Mouse (Mus musculus) C2C12 (cell line): ENCODE measurements around the gene 1700025G04Rik.

Source experiments
- CEBPB ChIP-seq: IDR thresholded peaks from one replicate; pipeline ENCODE4 v1.6.1; 2011; ENCODE audit warnings: low read depth, mild to moderate bottlenecking, control low read depth, moderate library complexity
- CTCF ChIP-seq: IDR thresholded peaks from one replicate; pipeline ENCODE4 v1.5.1; 2011; ENCODE audit not compliant: control insufficient read depth, insufficient read depth, insufficient read length
- MAX ChIP-seq: IDR thresholded peaks from one replicate; pipeline ENCODE4 v1.6.1; 2011; ENCODE audit warnings: mild to moderate bottlenecking, control low read depth
- MYOG ChIP-seq: IDR thresholded peaks from one replicate; pipeline ENCODE4 v1.6.1; 2011; ENCODE audit not compliant: control insufficient read depth, insufficient read length; ENCODE audit errors: extremely low read depth
- USF1 ChIP-seq: IDR thresholded peaks from one replicate; pipeline ENCODE4 v1.6.1; 2011; ENCODE audit warnings: low read depth, mild to moderate bottlenecking, control low read depth, moderate library complexity

DNA sequence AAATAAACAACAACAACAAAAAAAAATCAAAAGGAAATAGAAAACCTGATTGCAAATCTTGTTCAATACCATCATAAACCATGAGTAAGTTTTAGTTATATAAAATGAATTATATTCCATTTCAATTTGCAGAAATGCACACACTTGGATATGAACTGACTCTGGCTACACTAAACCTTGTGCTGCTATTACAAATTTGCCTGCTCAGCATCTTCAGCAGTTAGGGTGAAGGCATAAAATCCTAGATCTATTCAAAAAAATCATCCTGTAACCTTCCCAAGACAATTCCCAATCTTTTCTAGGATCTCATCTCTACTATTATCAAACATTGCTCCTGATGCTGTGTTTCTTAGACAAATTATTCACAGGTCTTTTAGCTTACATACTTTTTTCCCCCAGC is 22.0 kb downstream of the 1700025G04Rik start:
- TF ChIP-seq CTCF (no peak), CEBPB (no peak), MAX (no peak), USF1 (no peak), MYOG (no peak)
